Mouse (Mus musculus) cerebellum, adult 2 months (tissue): ENCODE data around the gene Plekhg1.

Experiments used
- CTCF ChIP-seq: fragments of 200-500 bp; IDR thresholded peaks from 2 replicates; pipeline ENCODE4 v1.5.1; 2011; ENCODE audit warnings: low read depth, mild to moderate bottlenecking, control low read depth, low read length, moderate library complexity, borderline replicate concordance; ENCODE audit not compliant: insufficient read depth
- POLR2A ChIP-seq: fragments of 200-500 bp; IDR thresholded peaks from 2 replicates; pipeline ENCODE4 v1.6.1; 2011; ENCODE audit warnings: low read length, control low read depth, borderline replicate concordance; ENCODE audit not compliant: insufficient read depth

GRCm38 (mm10) chr10:3891381-3892263 is 151.5 kb downstream of the Plekhg1 start:
- TF ChIP-seq POLR2A (no peak), CTCF (no peak)
